ENCODE assay signal across 23 mouse cellular contexts in genomic region chr2:46441348-46441747, GRCm38 (mm10).
DNase-seq lines count a peak whose midpoint lies in the region; ATAC-seq and TF ChIP-seq lines count a peak whose summit lies in the region.
"Had no signal": no experiment of that assay in that cellular context is flagged by ENCODE, and none has a peak within 500 bp of the region (broad histone marks: within the 10 kb centered on the region; RNA-seq: fewer than 3 reads in every experiment).

No protein-coding gene starts in this region.

- H3K9ac ChIP-seq in lung, embryonic 14.5 days, result no peak overlapping the region
- no peak overlapping the region for H3K9ac ChIP-seq in intestine, postnatal 0 days (ENCODE audit: low read depth, low read length)
- H3K9ac ChIP-seq: forebrain, embryonic 15.5 days; heart, embryonic 15.5 days; liver, postnatal 0 days; midbrain, embryonic 13.5 days had no signal

- intact Hi-C loops in heart, postnatal 10 days (cut with DNase I), result loop anchor here (10.0 kb wide), 4 partner anchors 767 to 1887 kb away; no protein-coding TSS in a partner anchor

- H3ac ChIP-seq in myocyte (ENCODE audit: control insufficient read depth, insufficient read length), result no peak overlapping the region

- H3K4me1 ChIP-seq in lung, embryonic 14.5 days (ENCODE audit: insufficient read depth), result peaks cover 26% of the 10 kb centered on the region
- H3K4me1 ChIP-seq in brown adipose tissue, adult 24 weeks (ENCODE audit: control insufficient read depth, insufficient read depth, insufficient read length, low read length), result 0 out of 2 replicates have a peak, but pooled peaks cover 2% of the 10 kb centered on the region
- H3K4me1 ChIP-seq in intestine, postnatal 0 days (replicated peaks; ENCODE audit: control insufficient read depth, insufficient read depth, low read length), result no peaks in the 10 kb centered on the region; the same call in 1 of the 2 replicates

- H3K4me3 ChIP-seq in lung, embryonic 14.5 days (ENCODE audit: low read depth, low read length), result no peak overlapping the region
- no peak overlapping the region for H3K4me3 ChIP-seq in brown adipose tissue, adult 24 weeks (ENCODE audit: insufficient read depth, low read depth, low read length)
- H3K4me3 ChIP-seq in myocyte, result no peak overlapping the region
- no peak overlapping the region for H3K4me3 ChIP-seq in intestine, postnatal 0 days (ENCODE audit: low read depth, low read length)
- H3K4me3 ChIP-seq: embryonic facial prominence, embryonic 10.5 days; forebrain, embryonic 15.5 days; heart, embryonic 15.5 days; hindbrain, embryonic 10.5 days; midbrain, embryonic 13.5 days had no signal

- ATAC-seq in lung, embryonic 14.5 days (ENCODE audit: insufficient read depth), result no peak
- no peak for ATAC-seq in intestine, postnatal 0 days
- ATAC-seq: activated CD4-positive, CD25-positive, alpha-beta regulatory T cell, adult 4 months; forebrain, embryonic 15.5 days; hindbrain, postnatal 0 days; liver, postnatal 0 days; midbrain, embryonic 13.5 days had no signal

- 83% methylated on average over 5 of the region's 5 CpGs for WGBS in lung, embryonic 14.5 days
- WGBS in intestine, postnatal 0 days, result 87% methylated on average over 5 of the region's 5 CpGs

- no peaks in the 10 kb centered on the region for H3K36me3 ChIP-seq in lung, embryonic 14.5 days (ENCODE audit: insufficient read depth)
- no peaks in the 10 kb centered on the region for H3K36me3 ChIP-seq in myocyte (ENCODE audit: control insufficient read depth, insufficient read depth)
- H3K36me3 ChIP-seq in intestine, postnatal 0 days (ENCODE audit: control insufficient read depth, insufficient read depth), result no peaks in the 10 kb centered on the region
- H3K36me3 ChIP-seq: embryonic facial prominence, embryonic 10.5 days; forebrain, embryonic 15.5 days; heart, embryonic 15.5 days; hindbrain, embryonic 10.5 days; midbrain, embryonic 13.5 days had no signal

- DNase-seq in heart, adult 18-20 months, result peak; percentile 41 to 45
- DNase-seq in heart, postnatal 10 days, result no peak
- DNase-seq in lung, embryonic 14.5 days, result peak; percentile 20
- no peak for DNase-seq in lung, postnatal 4 days
- no peak for DNase-seq in frontal cortex, adult 2 months (ENCODE audit: extremely low spot score in 1 of 2, low spot score in 1 of 2)
- DNase-seq: adrenal gland, postnatal 14 days; cerebellum, adult 11 months; cerebellum, postnatal 10 days; kidney, adult 11 months; liver, postnatal 0 days; thymus, postnatal 14 days had no signal

- TF ChIP-seq CTCF in lung, embryonic 14.5 days (IDR thresholded peaks at IDR 0.05; ENCODE audit: low read depth), result no peak
- no peak for TF ChIP-seq CTCF in intestine, postnatal 0 days (IDR thresholded peaks at IDR 0.05; ENCODE audit: low read depth)

- no peak for TF ChIP-seq POLR2A in myocyte (IDR thresholded peaks at IDR 0.05; ENCODE audit: insufficient read length, low read depth)

- H3K4me2 ChIP-seq in lung, embryonic 14.5 days, result no peak overlapping the region
- H3K4me2 ChIP-seq in myocyte (ENCODE audit: low read depth), result peak overlapping the region; percentile 98
- no peak overlapping the region for H3K4me2 ChIP-seq in intestine, postnatal 0 days (replicated peaks; ENCODE audit: low read depth)
- H3K4me2 ChIP-seq: forebrain, embryonic 15.5 days; heart, embryonic 15.5 days; liver, embryonic 11.5 days; midbrain, embryonic 13.5 days had no signal

- H3K27me3 ChIP-seq in lung, embryonic 14.5 days (ENCODE audit: insufficient read depth, low read length), result no peaks in the 10 kb centered on the region
- no peaks in the 10 kb centered on the region for H3K27me3 ChIP-seq in myocyte (ENCODE audit: control insufficient read depth, insufficient read depth, insufficient read length)
- no peaks in the 10 kb centered on the region for H3K27me3 ChIP-seq in intestine, postnatal 0 days (replicated peaks; ENCODE audit: control insufficient read depth, insufficient read depth, low read length)
- H3K27me3 ChIP-seq: forebrain, embryonic 15.5 days; heart, embryonic 15.5 days had no signal

- no peaks in the 10 kb centered on the region for H3K79me2 ChIP-seq in myocyte (ENCODE audit: control insufficient read depth, insufficient read depth)

- no peak overlapping the region for H3K27ac ChIP-seq in lung, embryonic 14.5 days (ENCODE audit: low read depth)
- 0 out of 2 replicates have a peak overlapping the region, but pooled peaks have one; percentile 85 for H3K27ac ChIP-seq in brown adipose tissue, adult 24 weeks (replicated peaks; ENCODE audit: low read depth, low read length)
- no peak overlapping the region for H3K27ac ChIP-seq in intestine, postnatal 0 days (ENCODE audit: low read depth, low read length)
- H3K27ac ChIP-seq: embryonic facial prominence, embryonic 10.5 days; forebrain, embryonic 15.5 days; heart, embryonic 15.5 days; hindbrain, embryonic 10.5 days; hindbrain, postnatal 0 days; midbrain, embryonic 13.5 days; stomach, postnatal 0 days had no signal

- H3K9me3 ChIP-seq in lung, embryonic 14.5 days (ENCODE audit: low read depth, low read length), result no peaks in the 10 kb centered on the region
- no peaks in the 10 kb centered on the region for H3K9me3 ChIP-seq in intestine, postnatal 0 days (ENCODE audit: control insufficient read depth)
- H3K9me3 ChIP-seq: embryonic facial prominence, embryonic 10.5 days; forebrain, embryonic 15.5 days; heart, embryonic 15.5 days; hindbrain, embryonic 10.5 days; midbrain, embryonic 13.5 days had no signal

TF ChIP-seq in myocyte, 11 proteins besides CTCF, POLR2A, EP300 and RAD21:
- TF ChIP-seq MYOD1 (IDR thresholded peaks at IDR 0.05; ENCODE audit: control insufficient read depth in 1 of 3, insufficient read length in 2 of 3, low read depth in 2 of 3), result no peak
- no peak for TF ChIP-seq REST (IDR thresholded peaks at IDR 0.05; ENCODE audit: insufficient read depth, insufficient read length)
- no peak for TF ChIP-seq E2F4 (IDR thresholded peaks at IDR 0.05; ENCODE audit: insufficient read depth)
- TF ChIP-seq USF1 (IDR thresholded peaks at IDR 0.05; ENCODE audit: low read depth), result no peak
- no peak for TF ChIP-seq CEBPB (IDR thresholded peaks at IDR 0.05; ENCODE audit: insufficient read depth, poor library complexity, severe bottlenecking)
- no peak for TF ChIP-seq TCF3 (IDR thresholded peaks at IDR 0.05; ENCODE audit: insufficient read length, low read depth)
- TF ChIP-seq POLR2AphosphoS2 (IDR thresholded peaks at IDR 0.05; ENCODE audit: insufficient read length, low read depth), result no peak
- no peak for TF ChIP-seq SRF (IDR thresholded peaks at IDR 0.05; ENCODE audit: control insufficient read depth, insufficient read length, low read depth)
- TF ChIP-seq MYOG (IDR thresholded peaks at IDR 0.05; ENCODE audit: control insufficient read depth in 1 of 3, insufficient read depth in 1 of 3, insufficient read length in 2 of 3, low read depth in 2 of 3), result no peak
- TF ChIP-seq TCF12 (IDR thresholded peaks at IDR 0.05; ENCODE audit: insufficient read depth, poor library complexity, severe bottlenecking), result no peak
- TF ChIP-seq MAX (IDR thresholded peaks at IDR 0.05; ENCODE audit: low read depth), result no peak

Comparison
In these comparisons a context has a peak if more than half of its experiments do, and no peak if none do; other contexts are left out.
1. DNase-seq: peak in heart, adult 18-20 months (2 of 2) and lung, embryonic 14.5 days (single experiment); none in heart, postnatal 10 days (0 of 2), lung, postnatal 4 days (0 of 2) and frontal cortex, adult 2 months (0 of 2).